Mouse (Mus musculus) layer of hippocampus, adult 18-20 months (tissue): ENCODE data around the gene Gucy1b2. TPM values are rescaled to one million over a fixed set of nuclear protein-coding genes. Genes with fewer than 3 reads are reported as not detected.
A peak's percentile ranks its signal among the peaks of the same experiment; 100 is the strongest.

ENCODE experiments used
- DNase-seq, 2 experiments: peaks; one replicate each; pipeline ENCODE4 v3.0.0; 2022; ENCODE audit warnings: low spot score in 2 of 2
- total RNA-seq, 2 experiments: library from RNA; stranded (reverse); gene quantifications; 2 replicates each; pipeline ENCODE4 v1.2.3; 2021

Gene Gucy1b2
- total RNA-seq, 2 experiments from 2014 or later = 0.50 to 0.51 TPM

GRCm38 (mm10) chr14:62446385-62447213 is 9.5 kb downstream of the Gucy1b2 start:
- DNase-seq = no peak

GRCm38 (mm10) chr14:62443840-62444430 is 12.2 kb downstream of the Gucy1b2 start:
- no peak for DNase-seq

- DNase-seq = no peak
These were observed 13.1 kb downstream of the Gucy1b2 start for GRCm38 (mm10) chr14:62442971-62443370.

- DNase-seq = no peak
These were observed 16.1 kb downstream of the Gucy1b2 start for GRCm38 (mm10) chr14:62440036-62440435.

- DNase-seq = no peak
These were observed 17.9 kb downstream of the Gucy1b2 start for GRCm38 (mm10) chr14:62438236-62438635.

GRCm38 (mm10) chr14:62437806-62438205 is 18.3 kb downstream of the Gucy1b2 start:
- no peak for DNase-seq

GRCm38 (mm10) chr14:62425277-62425691 is 30.8 kb downstream of the Gucy1b2 start:
- no peak for DNase-seq

GRCm38 (mm10) chr14:62422265-62422664 is 33.8 kb downstream of the Gucy1b2 start:
- no peak for DNase-seq

- peak in 1 of 2 experiments; percentile 17 for DNase-seq
These were observed 38.6 kb downstream of the Gucy1b2 start for GRCm38 (mm10) chr14:62417501-62417900.

- peak in 1 of 2 experiments; percentile 53 for DNase-seq
These were observed 39.4 kb downstream of the Gucy1b2 start for GRCm38 (mm10) chr14:62416742-62417134.

GRCm38 (mm10) chr14:62416007-62416741 is 39.9 kb downstream of the Gucy1b2 start:
- peak in 1 of 2 experiments; percentile 24 for DNase-seq

- no peak for DNase-seq
These were observed 60.7 kb downstream of the Gucy1b2 start for GRCm38 (mm10) chr14:62395346-62395745.

GRCm38 (mm10) chr14:62392754-62393153 is 63.3 kb downstream of the Gucy1b2 start:
- no peak for DNase-seq

GRCm38 (mm10) chr14:62389729-62390536 is 66.2 kb downstream of the Gucy1b2 start:
- no peak for DNase-seq

GRCm38 (mm10) chr14:62389064-62389728 is 66.9 kb downstream of the Gucy1b2 start:
- peak; percentile 59 to 65 for DNase-seq

GRCm38 (mm10) chr14:62383786-62384299 is 72.2 kb downstream of the Gucy1b2 start:
- DNase-seq = no peak

GRCm38 (mm10) chr14:62383109-62383508 is 73.0 kb downstream of the Gucy1b2 start:
- no peak for DNase-seq

GRCm38 (mm10) chr14:62380606-62381005 is 75.5 kb downstream of the Gucy1b2 start:
- DNase-seq = no peak

- no peak for DNase-seq
These were observed 76.7 kb downstream of the Gucy1b2 start for GRCm38 (mm10) chr14:62379391-62379790.

GRCm38 (mm10) chr14:62376115-62376514 is 80.0 kb downstream of the Gucy1b2 start:
- no peak for DNase-seq
